Mouse (Mus musculus) heart, adult 9 months (tissue): ENCODE results near the gene Setd4.

ENCODE experiments used
- DNase-seq, 2 experiments: peaks; one replicate each; pipeline ENCODE4 v3.0.0; 2022; ENCODE audit warnings: low spot score in 2 of 2

Setd4 gene

DNA sequence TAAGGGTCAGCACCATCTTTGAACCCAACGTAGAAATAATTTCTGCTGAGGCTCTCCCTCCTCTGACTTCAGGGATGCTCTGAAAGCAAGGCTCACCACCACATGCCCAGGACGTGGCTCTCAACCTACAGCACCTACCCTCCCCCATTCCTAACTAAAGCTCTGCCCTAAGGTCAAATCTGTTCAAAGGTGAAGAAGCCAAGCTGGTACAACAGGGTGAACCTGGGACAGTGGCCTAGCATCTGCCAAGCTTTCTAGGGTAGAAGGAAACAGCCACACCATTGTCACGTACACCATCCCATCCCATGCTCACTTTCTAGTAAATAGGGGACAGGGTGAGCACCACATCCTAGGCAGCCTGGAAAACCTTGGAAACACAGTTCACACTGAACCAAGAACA is 11.2 kb downstream of the Setd4 start:
- DNase-seq, result no peak

DNA sequence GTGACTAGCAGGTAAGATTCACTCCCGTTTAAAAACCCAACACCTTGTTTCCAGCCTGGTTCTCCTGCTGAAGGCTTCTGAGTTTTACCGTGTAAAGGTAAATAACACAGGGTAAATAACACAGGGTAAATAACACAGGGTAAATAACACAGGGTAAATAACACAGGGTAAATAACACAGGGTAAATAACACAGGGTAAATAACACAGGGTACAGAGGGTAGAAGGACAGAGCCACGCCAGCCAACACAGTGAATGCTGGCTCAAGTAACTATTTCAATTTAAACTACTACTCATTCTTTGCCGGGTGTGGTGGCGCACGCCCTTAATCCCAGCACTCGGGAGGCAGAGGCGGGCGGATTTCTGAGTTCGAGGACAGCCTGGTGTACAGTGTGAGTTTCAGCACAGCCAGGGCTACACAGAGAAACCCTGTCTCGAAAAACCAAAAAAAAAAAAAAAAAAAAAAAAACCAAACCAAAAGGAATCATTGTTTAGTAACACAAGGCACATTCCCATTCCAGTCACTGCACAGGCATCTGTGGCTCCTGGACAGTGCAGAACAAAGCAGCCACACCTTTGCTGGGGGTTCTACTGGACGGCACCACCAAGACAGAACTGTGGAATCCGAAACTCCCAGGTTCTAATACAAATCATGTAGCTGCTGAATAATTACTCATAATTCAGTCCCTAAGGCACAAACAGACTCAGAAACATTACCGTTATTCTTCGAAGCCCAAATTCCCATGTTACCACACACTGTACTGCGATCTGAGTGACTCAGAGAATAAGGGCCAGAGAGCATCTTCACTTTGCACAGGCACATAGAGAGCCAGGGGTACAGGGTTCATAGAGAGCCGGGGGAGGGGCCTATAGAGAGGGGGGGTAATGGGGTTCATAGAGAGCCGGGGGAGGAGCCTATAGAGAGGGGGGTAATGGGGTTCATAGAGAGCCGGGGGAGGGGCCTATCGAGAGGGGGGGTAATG is 12.1 kb downstream of the Setd4 start:
- DNase-seq, result no peak

DNA sequence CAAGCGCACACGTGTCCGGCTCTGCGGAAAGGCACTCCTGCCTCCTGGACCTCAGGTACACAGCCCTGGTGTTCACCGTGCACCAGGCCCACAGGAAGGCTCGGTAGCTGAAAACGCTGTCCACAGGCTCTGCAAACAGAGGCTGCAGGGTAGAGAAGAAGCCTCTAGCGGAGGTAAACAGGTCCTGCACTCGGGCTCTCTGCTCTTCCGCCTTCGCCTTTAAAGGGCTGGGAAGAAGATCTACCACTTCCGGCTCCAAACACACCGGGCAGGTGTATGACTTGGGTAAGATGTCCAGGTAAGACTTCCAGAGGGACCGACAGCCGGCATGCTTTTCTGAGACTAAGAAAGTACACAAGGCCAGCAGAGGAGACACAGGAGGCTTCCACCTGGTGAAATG is 12.9 kb downstream of the Setd4 start:
- DNase-seq, result no peak

GRCm38 (mm10) chr16:93588281-93588680 is 15.6 kb downstream of the Setd4 start:
- no peak for DNase-seq

- no peak for DNase-seq
Measured at GRCm38 (mm10) chr16:93586382-93586781, 17.5 kb downstream of the Setd4 start.

- DNase-seq, result no peak
Measured at GRCm38 (mm10) chr16:93585703-93586205, 18.1 kb downstream of the Setd4 start.

DNA sequence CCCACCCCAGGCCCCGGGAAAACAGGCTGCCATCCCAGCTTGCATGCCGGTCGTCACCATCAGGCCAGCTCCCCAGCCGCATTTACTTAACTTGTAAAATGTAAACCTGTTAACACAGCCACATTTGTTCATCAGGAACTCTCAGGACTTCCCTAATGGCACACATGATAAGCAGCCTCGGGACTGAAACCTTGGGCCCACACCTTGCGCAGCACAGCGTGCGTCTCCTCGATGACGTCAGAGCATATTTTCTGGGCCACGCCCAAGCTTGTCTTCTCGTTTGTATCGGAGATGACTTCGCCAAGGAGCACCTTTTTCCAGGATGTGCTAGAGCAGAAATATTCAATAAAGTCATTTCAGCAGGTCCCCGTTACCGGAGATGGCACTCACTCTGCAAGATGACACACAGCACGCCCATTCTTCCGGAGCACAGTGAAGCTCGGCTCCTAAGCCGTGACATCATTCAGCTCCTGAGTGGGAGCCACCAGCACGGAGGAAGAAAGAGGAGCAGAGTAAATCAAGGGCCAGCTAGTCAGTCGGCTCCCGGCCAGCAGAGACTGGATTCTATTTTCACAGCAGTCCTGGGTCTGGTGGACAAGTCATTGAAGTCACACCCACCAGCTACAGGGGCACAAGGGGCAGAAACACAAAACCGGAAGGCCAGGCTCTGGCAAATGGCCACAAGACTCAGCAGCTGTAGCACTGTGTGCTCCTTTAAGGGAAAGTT is 18.7 kb downstream of the Setd4 start:
- no peak for DNase-seq

GRCm38 (mm10) chr16:93581125-93581524 is 22.7 kb downstream of the Setd4 start:
- DNase-seq, result no peak

DNA sequence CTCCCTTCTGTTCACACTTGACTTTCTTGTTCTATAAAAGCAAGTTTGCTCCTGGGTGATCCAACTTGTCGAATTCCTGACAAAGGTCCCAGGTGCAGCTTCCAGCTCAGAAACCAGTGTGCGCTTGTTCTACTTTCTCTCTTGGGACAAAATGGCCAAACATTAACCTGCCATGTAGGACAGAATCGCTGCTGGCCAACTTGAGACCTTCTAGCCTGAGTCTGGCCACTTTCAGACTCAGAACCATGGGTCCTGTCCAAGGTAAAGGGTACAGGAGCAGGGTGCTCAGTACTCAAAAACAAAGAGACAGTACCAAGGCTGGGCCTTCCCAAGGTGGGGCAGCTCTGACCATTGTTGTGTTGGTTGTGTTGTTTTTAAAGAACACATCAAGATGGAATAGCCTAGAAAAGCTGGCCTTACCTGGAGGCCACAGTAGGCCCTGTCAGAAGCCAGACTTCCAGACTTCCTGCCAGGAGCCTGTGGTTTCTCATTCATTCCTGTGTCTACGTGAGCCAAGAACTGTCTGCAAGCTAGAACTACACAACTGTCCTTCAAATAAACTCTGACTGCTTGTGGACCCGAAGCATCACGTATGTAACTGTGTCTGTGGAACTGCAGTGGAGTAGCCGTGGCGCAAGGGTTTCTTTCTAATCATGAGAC is 25.4 kb downstream of the Setd4 start:
- no peak for DNase-seq

- DNase-seq, result peak in 1 of 2 experiments; percentile 54
Measured at GRCm38 (mm10) chr16:93576412-93577082, 27.3 kb downstream of the Setd4 start.

DNA sequence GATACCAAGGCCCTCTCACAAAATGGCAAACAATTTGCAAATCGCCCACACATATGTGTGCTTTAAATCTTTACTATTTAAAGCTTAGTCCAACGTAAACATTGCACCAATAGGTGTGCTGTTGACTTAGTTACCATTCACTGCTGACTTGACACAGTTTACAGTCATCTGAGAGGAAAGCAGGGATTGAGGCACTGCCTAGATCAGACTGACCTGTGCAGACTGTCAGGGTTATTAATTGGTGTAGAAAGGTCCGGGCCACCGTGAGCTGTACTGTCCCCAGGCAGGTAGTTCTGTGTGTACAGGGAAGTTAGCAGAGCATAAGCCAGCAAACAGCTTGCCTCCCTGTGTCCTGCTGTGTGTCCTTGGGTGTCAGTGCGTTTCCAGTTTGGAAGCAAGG is 28.3 kb downstream of the Setd4 start:
- no peak for DNase-seq

DNA sequence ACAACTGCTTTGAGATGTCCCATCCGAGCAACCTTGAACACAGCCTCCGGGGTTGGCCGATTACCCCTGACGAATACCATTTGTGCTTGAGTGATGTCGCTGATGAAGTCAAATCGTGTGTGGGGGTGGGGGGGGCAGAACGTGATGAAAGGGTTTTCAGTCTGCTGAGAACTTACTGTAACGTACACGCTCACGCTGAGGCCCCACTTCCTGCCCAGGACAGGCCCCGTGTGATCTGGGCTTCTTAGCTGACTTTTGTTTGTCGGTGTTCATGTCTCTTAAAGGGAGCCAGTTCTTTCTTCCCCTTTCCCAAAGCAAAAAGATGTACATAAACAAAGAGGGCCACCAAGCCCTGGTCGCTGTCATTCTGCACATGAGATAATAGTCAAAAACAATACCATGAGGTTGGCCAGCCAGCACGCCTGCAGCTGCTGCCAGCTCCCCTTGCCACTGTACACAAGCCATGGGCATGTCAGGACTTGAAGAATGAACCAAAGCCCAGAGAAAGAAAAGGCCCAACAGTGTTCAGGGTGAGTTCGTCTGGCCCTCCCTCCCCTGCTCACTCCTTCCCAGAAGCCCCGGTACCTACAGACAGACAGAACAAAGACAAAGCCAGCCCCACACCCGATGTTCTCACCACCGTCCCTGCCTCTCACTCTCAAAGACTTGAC is 29.2 kb downstream of the Setd4 start:
- DNase-seq, result no peak

DNA sequence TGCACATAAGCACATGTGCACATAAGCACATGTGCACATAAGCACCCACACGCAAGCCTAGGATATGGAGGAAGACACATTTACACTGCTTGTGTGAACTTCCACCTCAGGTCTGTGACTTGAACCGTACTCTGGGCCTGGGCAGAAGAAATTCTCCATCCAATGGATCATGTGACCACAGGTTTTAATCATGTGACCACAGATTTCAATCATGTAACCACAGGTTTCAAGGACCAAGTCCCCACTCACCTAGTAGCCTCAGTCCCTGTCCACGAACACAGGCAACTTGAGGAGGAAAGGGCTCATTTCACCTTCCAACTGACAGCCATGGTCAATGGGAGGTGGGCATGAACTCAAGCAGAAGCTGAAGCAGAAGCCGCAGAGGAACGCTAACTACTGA is 30.4 kb downstream of the Setd4 start:
- no peak for DNase-seq

GRCm38 (mm10) chr16:93572383-93572782 is 31.5 kb downstream of the Setd4 start:
- DNase-seq, result no peak

DNA sequence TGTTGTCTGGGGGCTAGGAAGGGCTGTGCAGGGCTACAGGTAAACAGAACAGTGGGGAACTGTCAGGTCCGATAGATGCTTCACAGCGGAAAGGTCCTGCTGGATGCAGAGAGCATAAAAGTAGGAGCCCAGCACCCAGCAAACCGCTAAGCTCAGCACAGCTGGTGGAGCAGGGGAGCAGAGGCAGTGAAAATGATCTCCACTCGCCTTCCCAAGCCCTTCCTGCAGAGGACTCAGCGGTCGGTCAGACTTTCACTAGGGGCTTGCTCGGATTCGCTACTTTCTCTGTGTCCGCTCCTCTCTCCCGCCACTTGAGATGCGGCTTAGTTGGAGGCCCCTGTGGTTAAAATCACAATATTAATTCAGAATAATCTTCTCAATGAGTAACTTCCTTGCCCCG is 45.4 kb downstream of the Setd4 start:
- DNase-seq, result no peak

DNA sequence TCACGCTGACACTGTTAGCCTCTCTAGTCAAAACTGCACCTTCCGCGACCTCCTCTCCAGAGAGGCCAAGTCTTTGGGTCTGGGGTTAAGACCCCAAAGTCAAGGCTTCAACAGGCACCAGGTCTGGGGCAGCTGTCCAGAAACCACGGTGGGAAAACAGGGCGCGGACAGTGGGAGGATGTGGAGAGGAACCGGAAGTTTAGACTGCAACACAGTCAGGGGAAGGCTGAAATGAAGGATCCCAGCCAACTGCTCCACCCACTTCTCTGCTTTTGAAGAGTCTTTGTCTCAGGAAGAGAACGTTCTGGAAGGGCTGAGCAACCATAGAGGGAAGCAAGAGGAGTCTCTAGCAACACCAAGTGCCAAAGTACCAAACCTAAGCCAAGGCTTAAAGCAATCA is 46.2 kb downstream of the Setd4 start:
- no peak for DNase-seq

DNA sequence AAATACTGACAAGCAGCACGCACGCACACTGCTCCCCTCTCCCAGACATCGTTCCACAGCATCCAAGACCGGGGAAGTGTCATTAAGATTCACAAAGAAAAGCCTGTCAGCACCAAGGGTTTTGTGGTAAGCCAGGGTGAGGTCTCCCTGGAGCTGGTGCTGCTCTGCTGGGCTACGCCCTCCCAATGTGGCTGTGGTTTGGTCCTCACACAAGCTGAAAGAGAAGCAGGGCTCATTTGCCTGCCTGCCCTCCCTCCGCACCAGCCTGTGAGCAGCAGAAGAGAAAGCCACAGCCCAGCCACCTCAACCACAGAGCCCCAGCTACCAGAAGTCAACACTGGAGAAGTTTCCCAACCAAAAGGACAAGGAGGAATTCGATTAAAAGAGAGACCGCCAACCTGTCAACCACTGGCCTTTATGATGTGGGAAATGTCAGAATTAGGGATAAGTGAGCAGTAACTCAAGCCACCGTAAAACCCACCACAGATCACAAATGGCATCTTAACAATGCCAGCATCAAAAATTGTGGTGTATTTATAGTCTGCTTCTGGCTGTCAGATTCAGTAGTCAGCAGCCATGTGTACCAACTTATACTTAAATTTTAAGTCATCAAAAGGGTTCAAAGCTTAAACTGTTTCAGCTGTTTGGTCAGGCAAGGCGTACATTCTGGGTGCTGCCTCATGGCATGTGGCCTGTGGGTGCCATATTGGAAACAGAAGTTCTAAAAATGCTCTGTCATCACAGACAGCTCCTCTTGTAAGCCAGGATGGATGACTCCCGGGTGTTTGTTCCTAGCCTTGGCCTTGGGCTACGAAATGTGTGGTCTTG is 51.0 kb downstream of the Setd4 start:
- no peak for DNase-seq

GRCm38 (mm10) chr16:93549287-93549686 is 54.6 kb downstream of the Setd4 start:
- no peak for DNase-seq

- no peak for DNase-seq
Measured at GRCm38 (mm10) chr16:93548045-93548444, 55.8 kb downstream of the Setd4 start.

- no peak for DNase-seq
Measured at GRCm38 (mm10) chr16:93547122-93547521, 56.7 kb downstream of the Setd4 start.
